Mouse (Mus musculus): ENCODE data around the gene Serpina12. TPM values are rescaled to one million over a fixed set of nuclear protein-coding genes. Genes with fewer than 3 reads are reported as not detected.

Serpina12 gene
- 0.13 TPM in 1 of 2 replicates, not detected in the other for total RNA-seq (2012; rRNA removed)

DNA sequence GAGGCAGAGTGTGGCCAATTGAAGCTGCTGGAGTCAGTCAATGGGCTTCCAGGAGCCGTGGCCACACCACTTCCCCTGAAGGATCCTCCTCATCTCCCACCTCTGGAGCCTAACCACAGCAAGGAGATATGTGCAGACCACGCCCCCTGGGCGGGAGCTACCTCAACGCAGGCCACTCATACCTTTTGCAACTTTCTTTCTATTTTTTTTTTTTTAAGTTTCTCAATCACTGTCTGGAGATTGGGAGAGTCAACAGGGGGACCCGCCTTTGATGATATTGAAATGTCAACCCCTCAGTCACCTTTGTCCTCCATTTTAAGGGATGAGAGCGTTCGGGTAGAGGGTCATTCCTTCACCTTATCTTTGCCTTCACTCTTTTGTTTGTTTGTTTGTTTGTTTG is at the start of gene Serpina12:
TSS of gene Serpina12 (minus strand) at position 101 of the 400 bp plus-strand sequence.
- Histone ChIP-seq H3K4me3 (ENCODE audit: insufficient read depth in 1 of 2, low read depth in 1 of 2, low read length in 2 of 2, poor library complexity in 1 of 2, severe bottlenecking in 1 of 2) (no peak within 1 kb of the TSS), H3K9ac (ENCODE audit: insufficient read depth, low read depth, low read length, poor library complexity, severe bottlenecking) (no peak within 1 kb of the TSS), H3K4me1 (ENCODE audit: control insufficient read depth in 2 of 2, insufficient read depth in 2 of 2, low read length in 2 of 2, poor library complexity in 1 of 2) (no peaks in the 10 kb centered on the region), H3K36me3 (ENCODE audit: control insufficient read depth, insufficient read depth, low read length, poor library complexity, severe bottlenecking) (no peaks in the 10 kb centered on the region), H3K27ac (ENCODE audit: insufficient read depth, low read depth, low read length, poor library complexity, severe bottlenecking) (no peak within 1 kb of the TSS), H3K9me3 (ENCODE audit: control insufficient read depth, insufficient read depth, low read depth, low read length) (no peaks in the 10 kb centered on the region)
- DNase-seq (ENCODE audit: low read depth, low spot score): no peak
- no peak for TF ChIP-seq MAFK (IDR thresholded peaks at IDR 0.05; ENCODE audit: insufficient read depth, low read depth, low read length)
- TF ChIP-seq ZNF384 (IDR thresholded peaks at IDR 0.05; ENCODE audit: low read depth, low read length): no peak
- no peak for TF ChIP-seq HCFC1 (IDR thresholded peaks at IDR 0.05; ENCODE audit: borderline replicate concordance, insufficient read depth, low read length)
- no peak for TF ChIP-seq ZC3H11A (IDR thresholded peaks at IDR 0.05; ENCODE audit: borderline replicate concordance, low read depth, low read length)
- no peak for TF ChIP-seq CHD2 (IDR thresholded peaks at IDR 0.05; ENCODE audit: low read depth, low read length)
- in situ Hi-C loops (cut with MboI; ENCODE audit: low sequenced_read_pairs in 2 of 2, unreplicated experiment in 2 of 2): no loop called here

DNA sequence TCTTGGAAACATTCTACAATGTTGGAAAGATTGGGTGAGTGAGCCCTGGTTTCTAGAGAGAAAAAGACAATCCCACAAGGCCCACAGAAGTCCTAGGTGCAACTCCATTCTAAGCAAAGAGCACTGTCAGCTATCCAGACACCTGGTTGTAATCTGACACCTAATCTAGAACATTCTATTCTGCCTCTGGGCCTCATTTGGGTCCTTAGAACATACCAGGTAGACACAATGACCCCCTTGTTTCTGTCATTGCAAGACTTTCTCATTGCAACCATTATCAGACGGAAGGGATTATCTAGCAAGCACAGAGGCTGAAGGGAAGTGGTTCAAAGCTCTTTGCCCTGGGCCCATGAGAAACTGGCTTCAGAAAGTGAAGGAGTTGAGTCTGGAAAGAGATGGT is 47.1 kb upstream of the Serpina12 start:
- H3K4me3 ChIP-seq (ENCODE audit: insufficient read depth in 1 of 2, low read depth in 1 of 2, low read length in 2 of 2, poor library complexity in 1 of 2, severe bottlenecking in 1 of 2): no peak overlapping the region
- no peak overlapping the region for H3K27ac ChIP-seq (ENCODE audit: insufficient read depth, low read depth, low read length, poor library complexity, severe bottlenecking)
- no peak for TF ChIP-seq CHD2 (IDR thresholded peaks at IDR 0.05; ENCODE audit: low read depth, low read length)
- TF ChIP-seq MAFK (IDR thresholded peaks at IDR 0.05; ENCODE audit: insufficient read depth, low read depth, low read length): no peak
- H3K36me3 ChIP-seq (ENCODE audit: control insufficient read depth, insufficient read depth, low read length, poor library complexity, severe bottlenecking): no peaks in the 10 kb centered on the region
- H3K4me1 ChIP-seq (ENCODE audit: control insufficient read depth in 2 of 2, insufficient read depth in 2 of 2, low read length in 2 of 2, poor library complexity in 1 of 2): no peaks in the 10 kb centered on the region
- H3K9ac ChIP-seq (ENCODE audit: insufficient read depth, low read depth, low read length, poor library complexity, severe bottlenecking): no peak overlapping the region
- no peaks in the 10 kb centered on the region for H3K9me3 ChIP-seq (ENCODE audit: control insufficient read depth, insufficient read depth, low read depth, low read length)
- in situ Hi-C loops (cut with MboI; ENCODE audit: low sequenced_read_pairs in 2 of 2, unreplicated experiment in 2 of 2): no loop called here
- no peak for DNase-seq (ENCODE audit: low read depth, low spot score)

DNA sequence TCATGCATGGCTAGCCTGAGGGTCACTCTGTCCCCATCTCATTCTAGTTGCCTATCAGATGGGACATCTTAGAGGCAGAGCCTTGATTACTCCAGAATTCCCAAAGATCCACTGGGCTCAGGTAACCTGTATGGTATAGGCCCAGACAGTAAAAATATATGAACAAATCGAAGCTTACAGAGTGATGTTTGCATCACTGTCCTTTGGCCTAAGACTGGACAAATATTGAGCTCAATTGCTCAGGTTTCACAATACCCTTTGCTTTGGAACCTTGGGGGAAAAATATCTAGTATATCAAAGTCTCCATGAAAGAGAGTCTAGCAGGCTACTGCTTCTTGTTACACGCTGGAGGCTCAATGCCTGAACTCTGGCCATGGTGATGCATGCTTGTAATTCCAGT is 45.9 kb upstream of the Serpina12 start:
- in situ Hi-C loops (cut with MboI; ENCODE audit: low sequenced_read_pairs in 2 of 2, unreplicated experiment in 2 of 2): no loop called here

DNA sequence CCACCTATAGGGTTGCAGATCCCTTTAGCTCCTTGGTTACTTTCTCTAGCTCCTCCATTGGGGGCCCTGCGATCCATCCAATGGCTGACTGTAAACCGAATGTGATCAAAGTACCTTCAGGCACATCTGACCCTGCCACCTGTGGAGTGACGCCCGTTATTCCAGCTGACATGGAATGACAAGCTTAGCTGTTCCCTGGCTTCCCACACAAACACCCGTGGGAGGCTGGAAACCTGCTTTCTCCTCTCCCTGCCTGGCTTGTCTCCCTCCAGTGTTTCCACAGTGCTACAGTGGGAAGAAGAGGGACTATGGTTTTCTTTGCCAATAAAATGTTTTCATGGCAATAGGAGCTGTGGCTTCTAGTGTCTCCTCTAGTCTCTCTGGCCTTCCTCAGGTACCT is 28.0 kb upstream of the Serpina12 start:
- Histone ChIP-seq H3K9ac (ENCODE audit: insufficient read depth, low read depth, low read length, poor library complexity, severe bottlenecking) (no peak overlapping the region), H3K4me3 (ENCODE audit: insufficient read depth in 1 of 2, low read depth in 1 of 2, low read length in 2 of 2, poor library complexity in 1 of 2, severe bottlenecking in 1 of 2) (no peak overlapping the region), H3K4me1 (ENCODE audit: control insufficient read depth in 2 of 2, insufficient read depth in 2 of 2, low read length in 2 of 2, poor library complexity in 1 of 2) (no peaks in the 10 kb centered on the region), H3K9me3 (ENCODE audit: control insufficient read depth, insufficient read depth, low read depth, low read length) (no peaks in the 10 kb centered on the region), H3K27ac (ENCODE audit: insufficient read depth, low read depth, low read length, poor library complexity, severe bottlenecking) (no peak overlapping the region), H3K36me3 (ENCODE audit: control insufficient read depth, insufficient read depth, low read length, poor library complexity, severe bottlenecking) (no peaks in the 10 kb centered on the region)
- no peak for TF ChIP-seq HCFC1 (IDR thresholded peaks at IDR 0.05; ENCODE audit: borderline replicate concordance, insufficient read depth, low read length)
- TF ChIP-seq ZNF384 (IDR thresholded peaks at IDR 0.05; ENCODE audit: low read depth, low read length): no peak
- no peak for TF ChIP-seq CHD2 (IDR thresholded peaks at IDR 0.05; ENCODE audit: low read depth, low read length)
- no peak for TF ChIP-seq ZC3H11A (IDR thresholded peaks at IDR 0.05; ENCODE audit: borderline replicate concordance, low read depth, low read length)
- TF ChIP-seq MAFK (IDR thresholded peaks at IDR 0.05; ENCODE audit: insufficient read depth, low read depth, low read length): no peak
- DNase-seq (ENCODE audit: low read depth, low spot score): no peak
- in situ Hi-C loops (cut with MboI; ENCODE audit: low sequenced_read_pairs in 2 of 2, unreplicated experiment in 2 of 2): no loop called here

More for the DNA sequence above, 45.9 kb upstream of the Serpina12 start:
- Histone ChIP-seq H3K9ac (ENCODE audit: insufficient read depth, low read depth, low read length, poor library complexity, severe bottlenecking) (no peak overlapping the region), H3K4me1 (ENCODE audit: control insufficient read depth in 2 of 2, insufficient read depth in 2 of 2, low read length in 2 of 2, poor library complexity in 1 of 2) (no peaks in the 10 kb centered on the region), H3K27ac (ENCODE audit: insufficient read depth, low read depth, low read length, poor library complexity, severe bottlenecking) (no peak overlapping the region), H3K9me3 (ENCODE audit: control insufficient read depth, insufficient read depth, low read depth, low read length) (no peaks in the 10 kb centered on the region), H3K36me3 (ENCODE audit: control insufficient read depth, insufficient read depth, low read length, poor library complexity, severe bottlenecking) (no peaks in the 10 kb centered on the region), H3K4me3 (ENCODE audit: insufficient read depth in 1 of 2, low read depth in 1 of 2, low read length in 2 of 2, poor library complexity in 1 of 2, severe bottlenecking in 1 of 2) (no peak overlapping the region)
- DNase-seq (ENCODE audit: low read depth, low spot score): no peak
- TF ChIP-seq MAFK (IDR thresholded peaks at IDR 0.05; ENCODE audit: insufficient read depth, low read depth, low read length): no peak
- no peak for TF ChIP-seq CHD2 (IDR thresholded peaks at IDR 0.05; ENCODE audit: low read depth, low read length)
- no peak for TF ChIP-seq HCFC1 (IDR thresholded peaks at IDR 0.05; ENCODE audit: borderline replicate concordance, insufficient read depth, low read length)
- TF ChIP-seq ZC3H11A (IDR thresholded peaks at IDR 0.05; ENCODE audit: borderline replicate concordance, low read depth, low read length): no peak
- TF ChIP-seq ZNF384 (IDR thresholded peaks at IDR 0.05; ENCODE audit: low read depth, low read length): no peak

DNA sequence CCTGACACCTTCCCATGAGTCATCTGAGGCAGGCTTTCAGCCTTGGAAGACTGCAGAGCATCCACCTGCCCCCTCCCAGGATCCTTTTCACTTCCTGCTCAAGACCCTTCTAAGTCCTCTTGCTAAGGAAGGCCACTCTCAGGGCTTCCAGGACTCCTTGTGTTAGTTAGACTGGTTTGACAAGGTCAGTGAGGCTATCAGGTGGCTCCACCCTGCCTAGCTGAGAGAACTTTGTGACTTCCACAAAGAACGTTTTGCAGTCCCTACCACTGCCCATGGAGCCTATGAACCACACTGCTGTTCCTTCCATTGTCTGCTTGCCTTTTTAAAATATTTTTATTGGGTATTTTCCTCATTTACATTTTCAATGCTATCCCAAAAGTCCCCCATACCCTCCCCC is 27.5 kb upstream of the Serpina12 start:
- H3K4me3 ChIP-seq (ENCODE audit: insufficient read depth in 1 of 2, low read depth in 1 of 2, low read length in 2 of 2, poor library complexity in 1 of 2, severe bottlenecking in 1 of 2): no peak overlapping the region
- no peaks in the 10 kb centered on the region for H3K9me3 ChIP-seq (ENCODE audit: control insufficient read depth, insufficient read depth, low read depth, low read length)
- TF ChIP-seq ZNF384 (IDR thresholded peaks at IDR 0.05; ENCODE audit: low read depth, low read length): no peak
- no peak for TF ChIP-seq HCFC1 (IDR thresholded peaks at IDR 0.05; ENCODE audit: borderline replicate concordance, insufficient read depth, low read length)
- no peak for TF ChIP-seq MAFK (IDR thresholded peaks at IDR 0.05; ENCODE audit: insufficient read depth, low read depth, low read length)
- TF ChIP-seq CHD2 (IDR thresholded peaks at IDR 0.05; ENCODE audit: low read depth, low read length): no peak
- no peak for TF ChIP-seq ZC3H11A (IDR thresholded peaks at IDR 0.05; ENCODE audit: borderline replicate concordance, low read depth, low read length)
- H3K4me1 ChIP-seq (ENCODE audit: control insufficient read depth in 2 of 2, insufficient read depth in 2 of 2, low read length in 2 of 2, poor library complexity in 1 of 2): no peaks in the 10 kb centered on the region
- no peak overlapping the region for H3K9ac ChIP-seq (ENCODE audit: insufficient read depth, low read depth, low read length, poor library complexity, severe bottlenecking)
- H3K27ac ChIP-seq (ENCODE audit: insufficient read depth, low read depth, low read length, poor library complexity, severe bottlenecking): no peak overlapping the region
- in situ Hi-C loops (cut with MboI; ENCODE audit: low sequenced_read_pairs in 2 of 2, unreplicated experiment in 2 of 2): no loop called here
- H3K36me3 ChIP-seq (ENCODE audit: control insufficient read depth, insufficient read depth, low read length, poor library complexity, severe bottlenecking): no peaks in the 10 kb centered on the region
- DNase-seq (ENCODE audit: low read depth, low spot score): no peak
